Mouse (Mus musculus) midbrain, embryonic 15.5 days (tissue): Measurements from ENCODE around the gene Gnptab. TPM values are rescaled to one million over a fixed set of nuclear protein-coding genes. Genes with fewer than 3 reads are reported as not detected.

Experiments used
- ATAC-seq: fragments of 200-750 bp; cut with Nextera tagmentation; replicated peaks from 2 replicates; pipeline ENCODE4 v1.8.0; 2017; ENCODE audit warnings: moderate TSS enrichment
- H3K27ac ChIP-seq: fragments of 300-500 bp; sonication (generic); 2 replicates; pipeline ENCODE4 v1.5.1; 2015; ENCODE audit warnings: mild to moderate bottlenecking, inconsistent platforms
- H3K27me3 ChIP-seq: fragments of 300-500 bp; sonication (generic); replicated peaks from 2 replicates; pipeline ENCODE4 v1.6.1; 2015; ENCODE audit warnings: inconsistent platforms
- H3K36me3 ChIP-seq: fragments of 300-500 bp; sonication (generic); replicated peaks from 2 replicates; pipeline ENCODE4 v1.6.1; 2015; ENCODE audit warnings: inconsistent platforms
- H3K4me1 ChIP-seq: fragments of 300-500 bp; sonication (generic); 2 replicates; pipeline ENCODE4 v1.6.1; 2015; ENCODE audit warnings: inconsistent platforms
- H3K4me2 ChIP-seq: fragments of 300-500 bp; sonication (generic); 2 replicates; pipeline ENCODE4 v1.6.1; 2015; ENCODE audit warnings: inconsistent platforms, mild to moderate bottlenecking, moderate library complexity
- H3K4me3 ChIP-seq: fragments of 300-500 bp; sonication (generic); 2 replicates; pipeline ENCODE4 v1.5.1; 2015; ENCODE audit warnings: mild to moderate bottlenecking, inconsistent platforms
- H3K9ac ChIP-seq: fragments of 300-500 bp; sonication (generic); 2 replicates; pipeline ENCODE4 v1.6.1; 2015; ENCODE audit warnings: mild to moderate bottlenecking, inconsistent platforms
- H3K9me3 ChIP-seq: fragments of 300-500 bp; sonication (generic); 2 replicates; pipeline ENCODE4 v1.6.1; 2016; ENCODE audit warnings: inconsistent platforms
- WGBS: fragments of 180-500 bp; shearing (Covaris S2); methylation state at CpG from one replicate; pipeline ENCODE4 v1.1.7; 2015; ENCODE audit warnings: mixed read lengths; 5-methylcytosine and 5-hydroxymethylcytosine counted together
- polyA plus RNA-seq: library from polyadenylated mRNA; unstranded; fragments of >200 nt; fragmentation: Nextera tagmentation; extraction: Ambion mirVana; gene quantifications from 2 replicates; pipeline ENCODE4 v1.2.1, GENCODE M21; 2015

The Gnptab gene
- polyA plus RNA-seq, 1 experiment from 2014 or later: 24.1 TPM

GRCm38 (mm10) chr10:88398668-88399243, 19.8 kb downstream of the Gnptab start:
- Histone ChIP-seq H3K9ac (no peak overlapping the region), H3K27me3 (no peaks in the 10 kb centered on the region), H3K36me3 (no peaks in the 10 kb centered on the region), H3K4me2 (no peak overlapping the region), H3K9me3 (no peaks in the 10 kb centered on the region), H3K4me3 (no peak overlapping the region), H3K27ac (no peak overlapping the region), H3K4me1 (no peaks in the 10 kb centered on the region)
- 92% methylated on average over 6 of the region's 6 CpGs for WGBS
- no peak for ATAC-seq

GRCm38 (mm10) chr10:88399271-88399670, 20.3 kb downstream of the Gnptab start:
- Histone ChIP-seq H3K4me2 (no peak overlapping the region), H3K27me3 (no peaks in the 10 kb centered on the region), H3K36me3 (no peaks in the 10 kb centered on the region), H3K27ac (no peak overlapping the region), H3K4me1 (no peaks in the 10 kb centered on the region), H3K4me3 (no peak overlapping the region), H3K9me3 (no peaks in the 10 kb centered on the region), H3K9ac (no peak overlapping the region)
- ATAC-seq: no peak
- 96% methylated on average over 5 of the region's 5 CpGs for WGBS

GRCm38 (mm10) chr10:88403021-88403420, 24.1 kb downstream of the Gnptab start:
- no peaks in the 10 kb centered on the region for H3K27me3 ChIP-seq
- H3K4me3 ChIP-seq: no peak overlapping the region
- H3K36me3 ChIP-seq: no peaks in the 10 kb centered on the region
- no peaks in the 10 kb centered on the region for H3K9me3 ChIP-seq
- 95% methylated on average over 4 of the region's 4 CpGs for WGBS
- ATAC-seq: no peak
- H3K4me2 ChIP-seq: no peak overlapping the region
- H3K4me1 ChIP-seq: no peaks in the 10 kb centered on the region
- no peak overlapping the region for H3K27ac ChIP-seq
- no peak overlapping the region for H3K9ac ChIP-seq

GRCm38 (mm10) chr10:88404220-88404619, 25.3 kb downstream of the Gnptab start:
- H3K27me3 ChIP-seq: no peaks in the 10 kb centered on the region
- no peak overlapping the region for H3K4me2 ChIP-seq
- H3K27ac ChIP-seq: no peak overlapping the region
- no peak overlapping the region for H3K9ac ChIP-seq
- no peak for ATAC-seq
- no peak overlapping the region for H3K4me3 ChIP-seq
- WGBS: 90% methylated on average over 6 of the region's 6 CpGs
- H3K4me1 ChIP-seq: no peaks in the 10 kb centered on the region
- H3K36me3 ChIP-seq: no peaks in the 10 kb centered on the region
- no peaks in the 10 kb centered on the region for H3K9me3 ChIP-seq

- Histone ChIP-seq H3K27ac (no peak overlapping the region), H3K27me3 (no peaks in the 10 kb centered on the region), H3K4me1 (no peaks in the 10 kb centered on the region), H3K36me3 (no peaks in the 10 kb centered on the region), H3K4me3 (no peak overlapping the region), H3K9me3 (no peaks in the 10 kb centered on the region), H3K4me2 (no peak overlapping the region), H3K9ac (no peak overlapping the region)
- WGBS: 80% methylated on average over 7 of the region's 7 CpGs
- no peak for ATAC-seq
Observed at GRCm38 (mm10) chr10:88405812-88406211, 26.9 kb downstream of the Gnptab start.

- H3K27ac ChIP-seq: no peak overlapping the region
- no peak overlapping the region for H3K9ac ChIP-seq
- 93% methylated on average over 12 of the region's 12 CpGs for WGBS
- ATAC-seq: no peak
- H3K4me2 ChIP-seq: no peak overlapping the region
- no peaks in the 10 kb centered on the region for H3K9me3 ChIP-seq
- no peaks in the 10 kb centered on the region for H3K27me3 ChIP-seq
- no peak overlapping the region for H3K4me3 ChIP-seq
- no peaks in the 10 kb centered on the region for H3K4me1 ChIP-seq
- H3K36me3 ChIP-seq: no peaks in the 10 kb centered on the region
Observed at GRCm38 (mm10) chr10:88407875-88408631, 29.1 kb downstream of the Gnptab start.

- no peaks in the 10 kb centered on the region for H3K27me3 ChIP-seq
- no peaks in the 10 kb centered on the region for H3K9me3 ChIP-seq
- no peak overlapping the region for H3K27ac ChIP-seq
- no peak for ATAC-seq
- H3K36me3 ChIP-seq: no peaks in the 10 kb centered on the region
- H3K4me1 ChIP-seq: no peaks in the 10 kb centered on the region
- H3K4me2 ChIP-seq: no peak overlapping the region
- H3K4me3 ChIP-seq: no peak overlapping the region
- 78% methylated on average over 2 of the region's 2 CpGs for WGBS
- no peak overlapping the region for H3K9ac ChIP-seq
Observed at GRCm38 (mm10) chr10:88409751-88410150, 30.8 kb downstream of the Gnptab start.

GRCm38 (mm10) chr10:88412290-88412995, 33.5 kb downstream of the Gnptab start:
- Histone ChIP-seq H3K9ac (no peak overlapping the region), H3K4me1 (no peaks in the 10 kb centered on the region), H3K36me3 (peaks cover 5% of the 10 kb centered on the region; the same call in 1 of the 2 replicates), H3K4me3 (no peak overlapping the region), H3K9me3 (no peaks in the 10 kb centered on the region), H3K27me3 (no peaks in the 10 kb centered on the region), H3K4me2 (no peak overlapping the region), H3K27ac (no peak overlapping the region)
- 68% methylated on average over 17 of the region's 17 CpGs for WGBS
- ATAC-seq: no peak

GRCm38 (mm10) chr10:88417686-88418085, 38.8 kb downstream of the Gnptab start:
- Histone ChIP-seq H3K27me3 (no peaks in the 10 kb centered on the region), H3K9me3 (no peaks in the 10 kb centered on the region), H3K4me1 (no peaks in the 10 kb centered on the region), H3K9ac (no peak overlapping the region), H3K4me2 (no peak overlapping the region), H3K4me3 (no peak overlapping the region), H3K27ac (no peak overlapping the region), H3K36me3 (peaks cover 11% of the 10 kb centered on the region)
- no peak for ATAC-seq
- 95% methylated on average over 5 of the region's 5 CpGs for WGBS

GRCm38 (mm10) chr10:88420141-88420541, 41.2 kb downstream of the Gnptab start:
- 85% methylated on average over 11 of the region's 11 CpGs for WGBS
- H3K27me3 ChIP-seq: no peaks in the 10 kb centered on the region
- no peak for ATAC-seq
- H3K4me1 ChIP-seq: no peaks in the 10 kb centered on the region
- H3K4me2 ChIP-seq: no peak overlapping the region
- H3K9me3 ChIP-seq: no peaks in the 10 kb centered on the region
- H3K36me3 ChIP-seq: peaks cover 11% of the 10 kb centered on the region
- H3K9ac ChIP-seq: no peak overlapping the region
- no peak overlapping the region for H3K27ac ChIP-seq
- no peak overlapping the region for H3K4me3 ChIP-seq

GRCm38 (mm10) chr10:88420655-88421435, 41.9 kb downstream of the Gnptab start:
- 96% methylated on average over 19 of the region's 19 CpGs for WGBS
- no peak for ATAC-seq

More at GRCm38 (mm10) chr10:88420655-88421435, 41.9 kb downstream of the Gnptab start:
- no peak overlapping the region for H3K9ac ChIP-seq
- H3K4me3 ChIP-seq: no peak overlapping the region
- no peak overlapping the region for H3K27ac ChIP-seq
- H3K27me3 ChIP-seq: no peaks in the 10 kb centered on the region
- H3K36me3 ChIP-seq: peaks cover 7% of the 10 kb centered on the region; the same call in 1 of the 2 replicates
- no peaks in the 10 kb centered on the region for H3K4me1 ChIP-seq
- H3K4me2 ChIP-seq: no peak overlapping the region
- H3K9me3 ChIP-seq: no peaks in the 10 kb centered on the region
